Mouse (Mus musculus) ovary, postnatal 36 days (tissue): ENCODE results near the gene Tmco1.

Source experiments
- DNase-seq: peaks from one replicate; pipeline ENCODE4 v3.0.0; 2022; ENCODE audit warnings: low spot score, mixed read lengths

Tmco1 gene

GRCm38 (mm10) chr1:167308261-167309054 is at the start of gene Tmco1:
TSS of gene Tmco1 (plus strand) at chr1:167308378.
- peak; percentile 98 for DNase-seq

DNA sequence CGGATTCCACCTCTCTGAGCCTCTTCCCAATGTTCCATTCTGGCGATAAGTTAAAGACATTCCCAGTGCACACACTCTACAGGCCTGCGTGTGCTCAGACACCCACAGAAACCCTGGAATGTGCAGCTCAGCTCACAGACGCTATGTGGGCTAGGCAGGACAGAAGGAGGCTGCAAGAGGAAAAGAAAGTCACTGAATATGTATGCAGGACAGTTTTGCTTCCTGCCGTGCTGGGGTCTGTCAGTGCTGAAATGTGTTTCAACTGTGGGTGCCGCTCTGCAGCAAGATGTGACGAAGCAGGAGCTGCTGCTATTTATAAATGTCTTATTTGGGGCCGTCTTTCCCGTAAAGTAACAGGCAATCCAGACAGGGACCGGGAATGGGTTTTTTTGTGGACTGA is 48.5 kb upstream of the Tmco1 start:
- DNase-seq, result no peak

GRCm38 (mm10) chr1:167261750-167262149 is 46.4 kb upstream of the Tmco1 start:
- no peak for DNase-seq

- DNase-seq, result no peak
Observed at GRCm38 (mm10) chr1:167262489-167263041, 45.6 kb upstream of the Tmco1 start.

DNA sequence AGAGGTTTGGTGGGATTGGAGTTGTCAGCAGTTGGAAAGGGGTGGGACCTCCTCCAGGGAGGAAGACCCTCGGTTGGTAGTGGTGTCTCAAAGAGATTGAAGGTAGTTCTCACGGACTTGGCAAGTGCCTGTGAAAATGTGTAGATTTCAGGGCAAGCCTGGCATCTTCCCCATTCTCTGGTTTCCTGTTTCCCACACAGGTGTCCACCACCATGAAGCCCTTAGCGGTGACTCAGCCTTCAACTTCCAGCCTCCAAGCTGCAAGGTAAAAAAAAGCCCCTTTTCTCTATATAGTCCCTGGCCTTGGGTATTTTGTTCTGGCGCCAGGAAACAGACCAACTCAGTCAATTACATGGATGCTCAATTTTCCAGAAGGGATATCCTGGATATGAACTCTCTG is 42.8 kb upstream of the Tmco1 start:
- DNase-seq, result no peak

DNA sequence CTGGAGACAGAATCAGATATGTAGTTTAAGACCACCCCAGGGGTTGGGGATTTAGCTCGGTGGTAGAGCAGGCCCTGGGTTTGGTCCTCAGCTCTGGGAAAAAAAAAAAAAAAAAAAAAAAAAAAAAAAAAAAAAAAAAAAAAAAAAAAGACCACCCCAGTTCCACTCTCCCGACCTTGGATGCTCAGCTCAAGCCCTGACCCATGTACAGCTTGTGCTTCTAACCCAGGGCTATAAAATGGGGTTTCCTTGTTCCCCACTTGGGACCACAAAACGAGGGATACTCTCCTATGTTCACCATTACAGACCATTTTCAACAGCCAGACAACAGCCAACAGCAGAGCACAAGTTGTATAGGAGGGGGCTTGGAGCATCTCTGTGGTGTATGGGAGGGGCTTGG is 41.5 kb upstream of the Tmco1 start:
- DNase-seq, result no peak

- no peak for DNase-seq
Observed at GRCm38 (mm10) chr1:167268360-167269063, 39.7 kb upstream of the Tmco1 start.

DNA sequence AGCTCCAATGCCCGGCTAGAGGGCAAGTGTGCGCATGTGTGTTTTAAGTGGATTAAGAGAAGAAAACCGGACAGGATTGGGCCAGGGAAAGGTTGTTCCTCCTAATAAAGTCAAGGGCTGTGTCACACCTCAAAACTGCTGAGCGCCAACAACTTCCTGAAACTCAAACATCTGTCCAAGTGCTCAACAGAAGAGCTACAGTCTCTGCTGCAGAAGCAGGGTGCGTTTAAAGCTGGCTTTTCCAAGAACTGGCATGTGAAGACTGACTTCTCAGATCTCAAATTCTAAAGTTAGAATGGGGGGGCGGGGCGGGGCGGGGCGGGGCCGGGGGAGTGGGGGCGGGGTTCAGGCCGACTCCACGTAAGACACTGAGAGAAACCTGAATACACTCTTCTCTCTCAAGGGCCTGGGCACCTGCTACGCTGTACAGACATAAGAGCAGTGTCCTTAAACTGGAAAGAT is 38.8 kb upstream of the Tmco1 start:
- no peak for DNase-seq

- peak; percentile 61 for DNase-seq
Observed at GRCm38 (mm10) chr1:167269856-167270270, 38.3 kb upstream of the Tmco1 start.

DNA sequence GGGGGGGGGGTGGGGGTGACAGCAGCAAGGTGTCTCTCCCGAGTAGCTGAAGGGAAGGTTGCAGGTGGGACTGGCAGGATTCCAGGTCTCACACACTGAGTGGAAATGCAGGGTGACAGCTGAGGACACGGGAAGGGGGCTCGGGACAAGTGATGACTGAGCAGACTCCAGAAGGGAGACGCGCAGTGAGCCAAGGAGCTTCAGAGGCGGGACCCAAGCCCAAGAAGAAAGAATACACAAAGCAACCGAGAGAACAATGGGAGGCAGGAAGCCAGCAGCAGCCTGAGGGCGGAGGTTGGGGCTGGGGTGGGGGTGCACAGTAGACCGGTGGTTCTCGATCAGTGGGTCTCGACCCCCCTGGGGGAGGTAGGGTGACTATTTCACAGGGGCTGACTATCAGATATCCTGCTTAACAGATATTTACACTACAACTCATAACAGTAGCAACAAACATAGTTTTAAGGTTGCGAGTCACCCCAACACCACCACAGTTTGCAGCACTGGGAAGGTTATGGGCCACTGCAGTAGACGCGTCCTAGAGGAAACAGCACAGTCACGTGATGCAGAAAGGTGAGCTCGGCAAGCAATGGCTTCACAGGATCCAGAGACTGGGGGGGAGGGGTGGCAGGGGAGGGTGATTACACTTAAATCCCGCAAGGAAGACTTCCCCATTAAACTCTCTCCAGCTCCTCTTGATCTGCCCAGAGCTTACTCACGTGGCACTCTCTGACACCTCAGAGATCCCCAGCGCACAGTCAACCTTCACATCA is 37.7 kb upstream of the Tmco1 start:
- DNase-seq, result no peak

GRCm38 (mm10) chr1:167271304-167271703 is 36.9 kb upstream of the Tmco1 start:
- DNase-seq, result no peak

- no peak for DNase-seq
Observed at GRCm38 (mm10) chr1:167271841-167272240, 36.3 kb upstream of the Tmco1 start.

DNA sequence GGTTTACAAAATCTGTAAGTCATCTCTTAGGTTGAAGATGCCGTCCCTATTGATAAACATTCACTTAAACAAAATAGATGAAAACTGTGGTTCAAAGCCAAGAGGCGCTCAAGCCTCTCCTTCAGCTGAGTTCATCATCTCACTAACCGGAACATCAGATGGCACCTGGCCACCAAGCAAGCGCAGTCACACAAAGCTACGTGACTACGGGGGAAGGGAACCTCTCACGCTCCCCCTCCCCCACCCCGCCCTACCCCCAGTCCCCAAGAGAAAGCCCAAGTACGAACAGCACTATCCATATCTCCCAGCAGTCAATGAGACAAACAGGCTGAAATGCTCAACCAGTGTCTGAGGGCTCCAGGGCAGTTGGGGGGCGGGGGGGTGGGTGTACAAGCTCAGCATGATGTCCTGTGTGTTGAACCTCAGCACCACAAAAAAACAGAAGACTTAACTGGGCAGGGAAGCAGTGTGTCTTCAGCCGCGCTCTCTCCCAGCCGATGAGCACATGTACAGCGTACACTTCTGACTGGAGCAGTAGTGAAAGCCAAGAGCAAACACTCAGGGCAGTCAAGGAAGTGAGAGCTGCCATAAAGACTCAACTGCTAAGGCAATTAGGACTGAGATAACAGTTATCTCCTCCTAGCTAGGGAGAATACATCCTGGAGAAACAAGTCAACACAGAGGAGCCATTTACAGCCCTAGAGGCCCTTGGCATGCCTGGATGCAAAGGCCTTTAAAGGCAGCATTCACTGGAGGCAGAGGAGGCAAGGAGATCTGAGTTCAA is 34.6 kb upstream of the Tmco1 start:
- no peak for DNase-seq

GRCm38 (mm10) chr1:167274646-167275390 is 33.4 kb upstream of the Tmco1 start:
- no peak for DNase-seq

DNA sequence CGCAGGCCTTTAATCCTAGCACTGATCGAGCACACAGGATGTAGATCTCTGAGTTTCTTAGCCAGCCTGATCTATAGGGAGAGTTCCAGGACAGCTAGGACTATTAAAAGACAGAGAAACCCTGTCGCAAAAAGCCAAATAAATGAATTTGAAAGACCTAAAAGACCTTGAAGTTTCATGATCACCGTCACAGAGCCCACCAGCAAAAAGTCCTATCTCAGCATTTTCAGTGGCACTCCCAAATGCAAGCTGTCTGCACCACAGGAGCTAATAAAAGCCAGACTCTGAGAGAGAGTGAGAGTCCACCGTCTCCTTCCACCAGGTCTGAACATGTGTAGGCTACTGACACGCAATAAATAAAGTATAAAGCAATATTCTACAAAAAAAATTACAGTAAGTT is 29.8 kb upstream of the Tmco1 start:
- no peak for DNase-seq

- no peak for DNase-seq
Observed at GRCm38 (mm10) chr1:167279160-167279715, 28.9 kb upstream of the Tmco1 start.

- DNase-seq, result no peak
Observed at GRCm38 (mm10) chr1:167280061-167280460, 28.1 kb upstream of the Tmco1 start.

- no peak for DNase-seq
Observed at GRCm38 (mm10) chr1:167282112-167282511, 26.1 kb upstream of the Tmco1 start.

- no peak for DNase-seq
Observed at GRCm38 (mm10) chr1:167282768-167283167, 25.4 kb upstream of the Tmco1 start.
